Mouse (Mus musculus): ENCODE results near the gene Ebf1.

DNA sequence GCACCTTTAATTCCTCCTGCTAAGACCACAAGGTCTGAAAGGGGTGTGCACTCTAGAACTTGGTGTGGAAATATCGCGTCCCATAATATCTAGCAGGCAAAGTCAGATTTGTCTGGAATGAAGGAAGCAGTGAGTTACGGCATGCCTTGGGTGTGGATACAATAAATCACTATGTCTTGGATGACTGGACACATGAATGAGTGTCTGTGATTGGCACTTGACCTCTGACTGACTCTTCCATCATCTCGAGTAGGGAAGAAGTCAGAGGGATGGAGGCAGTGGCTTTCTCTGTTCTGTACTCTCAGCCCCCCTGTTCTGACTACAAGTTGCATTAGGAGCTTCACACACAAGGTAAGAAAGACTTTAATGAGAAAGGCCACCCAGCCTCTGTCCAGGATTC, 112.8 kb downstream of the Ebf1 start:
- no peak for TF ChIP-seq POLR2A (IDR thresholded peaks at IDR 0.05; ENCODE audit: low read depth, low read length)
- no peak for TF ChIP-seq CTCF (IDR thresholded peaks at IDR 0.05; ENCODE audit: extremely low read depth, insufficient read depth, insufficient read length, insufficient replicate concordance)
